In genomic region chr2:44782746-44783145, GRCm38 (mm10) we compare ENCODE assay signal across 17 mouse cellular contexts.
"Had no signal": no experiment of that assay in that cellular context is flagged by ENCODE, and none has a peak within 500 bp of the region (broad histone marks: within the 10 kb centered on the region; RNA-seq: fewer than 3 reads in every experiment).

No protein-coding gene starts in this region.

- ATAC-seq: lung, postnatal 0 days; midbrain, embryonic 13.5 days; midbrain, embryonic 15.5 days had no signal

- H3K27ac ChIP-seq: lung, embryonic 15.5 days; macrophage; midbrain, embryonic 13.5 days; midbrain, embryonic 15.5 days; neural tube, embryonic 12.5 days; stomach, embryonic 15.5 days; stomach, postnatal 0 days had no signal

- H3K4me2 ChIP-seq: lung, embryonic 15.5 days; midbrain, embryonic 11.5 days; midbrain, embryonic 13.5 days; midbrain, embryonic 15.5 days; neural tube, embryonic 12.5 days; stomach, embryonic 15.5 days had no signal

- H3K4me3 ChIP-seq: lung, embryonic 15.5 days; megakaryocyte, embryonic 14.5 days; midbrain, embryonic 13.5 days; midbrain, embryonic 15.5 days; neural tube, embryonic 12.5 days; stomach, embryonic 15.5 days had no signal

- H3K9me3 ChIP-seq: lung, embryonic 15.5 days; midbrain, embryonic 13.5 days; midbrain, embryonic 15.5 days; neural tube, embryonic 12.5 days; stomach, embryonic 15.5 days had no signal

- H3K4me1 ChIP-seq: lung, embryonic 15.5 days; midbrain, embryonic 13.5 days; midbrain, embryonic 15.5 days; neural tube, embryonic 12.5 days; stomach, embryonic 15.5 days had no signal

- H3K9ac ChIP-seq: lung, embryonic 15.5 days; midbrain, embryonic 13.5 days; midbrain, embryonic 15.5 days; neural tube, embryonic 12.5 days; stomach, embryonic 15.5 days had no signal

- H3K36me3 ChIP-seq: lung, embryonic 15.5 days; midbrain, embryonic 13.5 days; neural tube, embryonic 12.5 days; stomach, embryonic 15.5 days had no signal

- H3K27me3 ChIP-seq: lung, embryonic 15.5 days; megakaryocyte, embryonic 14.5 days; midbrain, embryonic 13.5 days; midbrain, embryonic 15.5 days; neural tube, embryonic 12.5 days; stomach, embryonic 15.5 days had no signal

- DNase-seq: lung, adult 2 months; lung, postnatal 14 days; lung, postnatal 36 days; right cerebral cortex, postnatal 14 days; thymus, adult 2 months; thymus, postnatal 25 days; thymus, postnatal 4 days had no signal
